Mouse (Mus musculus) stomach, embryonic 16.5 days (tissue): ENCODE data around the gene Rps9. TPM values are rescaled to one million over a fixed set of nuclear protein-coding genes. Genes with fewer than 3 reads are reported as not detected.
A peak's percentile ranks its signal among the peaks of the same experiment; 100 is the strongest.
"Not testable (repeated sequence)": the region's sequence is repeated elsewhere in the genome, so short reads cannot be mapped to it uniquely, and the experiment has no call there.

Experiments
- ATAC-seq: fragments of 200-750 bp; cut with Nextera tagmentation; 2 replicates; pipeline ENCODE4 v1.8.0; 2017; ENCODE audit warnings: moderate number of reproducible peaks, moderate TSS enrichment; ENCODE audit not compliant: insufficient read depth, low FRiP score
- H3K27ac ChIP-seq: fragments of 300-500 bp; sonication (generic); 2 replicates; pipeline ENCODE4 v1.5.1; 2014; ENCODE audit warnings: low read length
- H3K27me3 ChIP-seq: fragments of 300-500 bp; sonication (generic); 2 replicates; pipeline ENCODE4 v1.6.1; 2014; ENCODE audit warnings: low read length, control low read depth, mixed read lengths; ENCODE audit not compliant: control insufficient read depth, insufficient read depth
- H3K36me3 ChIP-seq: fragments of 300-500 bp; sonication (generic); 2 replicates; pipeline ENCODE4 v1.6.1; 2014; ENCODE audit warnings: low read length; ENCODE audit not compliant: control insufficient read depth, insufficient read depth
- H3K4me1 ChIP-seq: fragments of 300-500 bp; sonication (generic); 2 replicates; pipeline ENCODE4 v1.6.1; 2014; ENCODE audit warnings: low read length, control low read depth, mixed read lengths; ENCODE audit not compliant: control insufficient read depth, insufficient read depth
- H3K4me2 ChIP-seq: fragments of 300-500 bp; sonication (generic); 2 replicates; pipeline ENCODE4 v1.6.1; 2014; ENCODE audit warnings: low read depth, low read length, mixed read lengths
- H3K4me3 ChIP-seq: fragments of 300-500 bp; sonication (generic); replicated peaks from 2 replicates; pipeline ENCODE4 v1.5.1; 2014; ENCODE audit warnings: mild to moderate bottlenecking, low read length
- H3K9ac ChIP-seq: fragments of 300-500 bp; sonication (generic); 2 replicates; pipeline ENCODE4 v1.6.1; 2014; ENCODE audit warnings: low read length
- H3K9me3 ChIP-seq: fragments of 300-500 bp; sonication (generic); replicated peaks from 2 replicates; pipeline ENCODE4 v1.6.1; 2016; ENCODE audit warnings: low read length, control low read depth; ENCODE audit not compliant: control insufficient read depth
- WGBS: fragments of 180-500 bp; shearing (Covaris S2); extraction: QIAGEN DNeasy Blood & Tissue Kit; methylation state at CpG from one replicate; pipeline ENCODE4 v1.1.7; 2014; 5-methylcytosine and 5-hydroxymethylcytosine counted together
- microRNA-seq: library from miRNA; unstranded; fragments of <30 nt; microRNA quantifications from one replicate; pipeline ENCODE4, GENCODE M21; 2016
- polyA plus RNA-seq: library from polyadenylated mRNA; unstranded; fragments of >200 nt; fragmentation: Nextera tagmentation; extraction: Ambion mirVana; gene quantifications from 2 replicates; pipeline ENCODE4 v1.2.1, GENCODE M21; 2015

The Rps9 gene
- polyA plus RNA-seq, 1 experiment from 2014 or later = 1,366 TPM

DNA sequence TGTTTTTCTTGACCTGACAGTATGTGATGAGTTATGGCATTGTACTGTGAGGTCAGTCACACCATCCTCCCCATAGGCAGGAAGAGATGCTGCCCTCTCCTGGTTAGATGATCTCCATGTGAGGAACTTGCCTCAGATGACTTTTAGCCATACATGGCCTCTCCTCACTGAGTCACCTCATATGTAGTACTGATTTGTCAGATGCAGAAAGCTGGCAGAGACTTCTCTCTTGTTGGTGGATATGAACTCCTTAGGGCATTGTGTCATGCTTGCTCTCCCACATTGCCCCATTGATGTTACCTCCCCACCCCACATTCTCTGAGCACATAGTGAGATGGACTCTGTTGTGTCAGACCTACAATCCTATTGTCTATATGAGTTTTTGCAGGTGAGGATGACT lies 21.7 kb downstream of the Rps9 start:
- not testable (repeated sequence) for H3K9me3 ChIP-seq, H3K4me1 ChIP-seq, H3K27ac ChIP-seq, H3K4me2 ChIP-seq, H3K36me3 ChIP-seq, H3K27me3 ChIP-seq, H3K4me3 ChIP-seq, ATAC-seq, H3K9ac ChIP-seq

GRCm38 (mm10) chr7:3732675-3733074 lies 28.9 kb downstream of the Rps9 start:
- not testable (repeated sequence) for ATAC-seq, H3K4me2 ChIP-seq, H3K36me3 ChIP-seq, H3K27ac ChIP-seq, H3K4me3 ChIP-seq, H3K9me3 ChIP-seq, H3K9ac ChIP-seq, H3K27me3 ChIP-seq, H3K4me1 ChIP-seq
- WGBS = no CpG with 5 or more reads among the region's 1 CpGs

Small RNA genes within 50 kb of the gene (microRNA-seq; reads per million reads assigned to microRNA genes)
- 2.6 reads per million, percentile 14 among the genes with 10 or more reads in this experiment for gene Mir3572

Other genes with a start within 250 kb of the Rps9 start
- gene Tarm1, start 201.4 kb upstream of the Rps9 start, polyA plus RNA-seq = 0.47 and 0.49 TPM in 2 replicates
- gene Oscar, start 87.8 kb upstream of the Rps9 start, polyA plus RNA-seq = 0.12 TPM in 2 replicates
- 457 and 491 TPM in 2 replicates for gene Ndufa3, start 86.6 kb upstream of the Rps9 start, polyA plus RNA-seq
- gene Tfpt, start 74.1 kb upstream of the Rps9 start, polyA plus RNA-seq = 17.7 and 19.0 TPM in 2 replicates
- 79.4 and 89.0 TPM in 2 replicates for gene Prpf31, start 74.0 kb upstream of the Rps9 start, polyA plus RNA-seq
- gene Cnot3, start 58.7 kb upstream of the Rps9 start, polyA plus RNA-seq = 43.0 and 44.5 TPM in 2 replicates
- 12.0 and 14.3 TPM in 2 replicates for gene Leng1, start 38.2 kb upstream of the Rps9 start, polyA plus RNA-seq
- gene Tmc4, start 26.4 kb upstream of the Rps9 start, polyA plus RNA-seq = 76.9 and 96.7 TPM in 2 replicates
- 184 and 194 TPM in 2 replicates for gene Tsen34, start 11.1 kb upstream of the Rps9 start, polyA plus RNA-seq
- gene Mboat7, start 10.5 kb upstream of the Rps9 start, polyA plus RNA-seq = 44.5 and 48.6 TPM in 2 replicates
- 2.5 and 3.0 TPM in 2 replicates for gene Pirb, start 16.4 kb downstream of the Rps9 start, polyA plus RNA-seq
- gene Gm15448, start 121.7 kb downstream of the Rps9 start, polyA plus RNA-seq = not detected in 2 replicates
- 0.66 and 0.80 TPM in 2 replicates for gene Pira2, start 141.1 kb downstream of the Rps9 start, polyA plus RNA-seq
- gene Gm14548, start 194.1 kb downstream of the Rps9 start, polyA plus RNA-seq = 0.87 and 1.4 TPM in 2 replicates
- gene Lilra6, start 211.5 kb downstream of the Rps9 start, polyA plus RNA-seq = 0.59 and 1.1 TPM in 2 replicates